Mouse (Mus musculus) macrophage (primary cell): ENCODE results near the gene Tdpoz1. TPM values are rescaled to one million over a fixed set of nuclear protein-coding genes. Genes with fewer than 3 reads are reported as not detected.
"Not testable (repeated sequence)": the region's sequence is repeated elsewhere in the genome, so short reads cannot be mapped to it uniquely, and the experiment has no call there.

Source experiments
- H3K27ac ChIP-seq: fragments of 350-480 bp; formaldehyde crosslinking; 2 replicates; pipeline ENCODE4 v1.9.0; 2021
- H3K36me3 ChIP-seq: fragments of 350-480 bp; formaldehyde crosslinking; 2 replicates; pipeline ENCODE4 v1.9.0; 2021; ENCODE audit errors: inconsistent target
- H3K4me3 ChIP-seq: fragments of 350-480 bp; formaldehyde crosslinking; 2 replicates; pipeline ENCODE4 v1.9.0; 2021; ENCODE audit errors: inconsistent target
- H3K79me2 ChIP-seq: fragments of 350-480 bp; formaldehyde crosslinking; 2 replicates; pipeline ENCODE4 v1.9.0; 2021; ENCODE audit errors: inconsistent target
- WGBS: methylation state at CpG from one replicate; pipeline ENCODE4 v1.1.7; 2026; ENCODE audit warnings: inconsistent platforms; ENCODE audit not compliant: missing documents; 5-methylcytosine and 5-hydroxymethylcytosine counted together
- polyA plus RNA-seq: library from polyadenylated mRNA; stranded (reverse); fragments of 250-400 nt; gene quantifications from 3 replicates; pipeline ENCODE4 v1.2.4, GENCODE M21; 2018; ENCODE audit warnings: inconsistent platforms
- total RNA-seq, 78 experiments: library from RNA; depleted of rRNA; stranded (reverse); fragments of 250-400 nt; gene quantifications; 1 replicate in 9 of 78; 2 replicates in 24 of 78; 3 replicates in 43 of 78; 4 replicates in 2 of 78; pipeline ENCODE4 v1.2.4; 2018; ENCODE audit warnings: inconsistent platforms in 56 of 78

The Tdpoz1 gene
- not detected for total RNA-seq (2018; cell fraction: chromatin; rRNA removed)
- total RNA-seq (2018; cell fraction: cytosol; rRNA removed): not detected
- total RNA-seq (2018; cell fraction: nucleus; rRNA removed): not detected
- polyA plus RNA-seq: not detected in 3 replicates

DNA sequence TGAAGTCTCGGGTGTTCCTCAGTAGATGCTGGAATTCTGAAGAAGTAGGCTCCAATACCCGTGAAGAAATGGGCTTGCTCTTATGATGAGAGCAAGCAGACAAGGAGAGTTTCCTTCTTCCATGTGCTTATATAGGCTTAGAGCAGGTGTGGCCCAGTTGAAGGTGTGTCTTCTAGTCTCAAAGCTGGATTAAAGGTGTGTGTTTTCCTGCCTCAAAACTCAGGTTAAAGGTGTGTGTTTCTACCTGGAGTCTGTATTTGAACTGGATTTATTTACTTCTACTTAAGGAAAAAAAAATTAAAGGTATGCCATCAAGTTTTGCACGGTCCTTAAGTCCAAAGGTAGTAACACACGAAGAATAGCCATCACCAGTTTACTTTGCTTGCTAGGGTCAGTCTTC, at the start of gene Tdpoz1:
TSS of gene Tdpoz1 (minus strand) at position 101 of the 400 bp plus-strand sequence.
- H3K36me3 ChIP-seq, H3K27ac ChIP-seq, H3K79me2 ChIP-seq, H3K4me3 ChIP-seq: not testable (repeated sequence)
- whole genome bisulfite sequencing: no CpG with 5 or more reads among the region's 4 CpGs

DNA sequence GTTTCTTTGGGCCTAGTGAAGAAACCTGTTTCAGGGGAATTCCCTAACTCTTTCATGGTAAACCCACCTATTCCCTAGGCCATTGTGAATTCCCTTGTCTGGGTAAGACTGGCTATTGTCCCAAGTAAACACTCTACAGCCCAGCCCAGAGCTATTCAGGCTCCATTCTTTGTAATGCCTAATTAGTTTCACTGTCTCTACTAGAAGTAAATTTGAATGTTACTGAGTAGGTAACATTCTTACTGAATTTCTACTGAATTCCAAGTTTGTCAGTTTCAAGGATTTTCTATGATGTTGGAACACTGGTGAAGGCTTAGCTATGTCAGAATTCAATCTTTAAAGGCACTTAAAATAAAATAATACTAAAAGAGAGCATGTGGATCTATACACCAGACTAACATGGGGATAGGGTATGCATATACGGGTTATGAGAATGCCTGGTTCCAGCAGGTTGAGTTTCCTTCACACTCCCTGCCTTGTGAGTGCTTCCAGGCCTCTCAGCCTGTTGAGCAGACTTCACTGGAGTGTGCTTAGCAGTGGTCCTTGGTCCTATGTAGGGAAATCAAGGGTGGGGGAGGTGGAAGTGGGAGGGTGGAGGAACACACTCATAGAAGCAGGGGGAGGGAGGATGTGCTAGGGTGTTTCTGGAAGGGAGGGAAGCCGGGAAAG, 33.0 kb upstream of the Tdpoz1 start:
- WGBS: 86% methylated on average over 1 of the region's 2 CpGs
- H3K27ac ChIP-seq, H3K79me2 ChIP-seq, H3K36me3 ChIP-seq, H3K4me3 ChIP-seq: not testable (repeated sequence)

DNA sequence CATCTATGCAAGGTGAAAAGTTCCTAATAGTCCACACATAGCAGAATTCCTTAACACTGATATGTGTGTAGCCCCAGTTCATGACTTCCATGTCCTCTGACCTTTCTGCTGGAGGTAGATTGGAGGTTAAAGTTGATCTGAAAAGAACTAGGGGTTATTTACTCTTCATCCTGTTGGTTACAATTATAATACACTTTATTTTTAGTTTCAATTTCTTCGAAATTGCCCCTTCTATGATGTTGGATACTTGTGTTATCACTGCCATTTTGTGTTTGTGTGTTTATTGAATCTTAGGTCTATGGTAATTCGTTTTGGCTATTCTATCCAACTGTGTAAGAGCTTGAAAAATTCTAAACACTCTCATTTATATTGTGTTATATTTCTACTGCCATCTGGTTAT, 16.9 kb upstream of the Tdpoz1 start, which contains the start of gene Gm37596:
TSS of gene Gm37596 (minus strand) at position 101 of the 400 bp plus-strand sequence.
- H3K4me3 ChIP-seq, H3K27ac ChIP-seq, H3K79me2 ChIP-seq, H3K36me3 ChIP-seq: not testable (repeated sequence)
- WGBS: no CpG with 5 or more reads among the region's 2 CpGs

DNA sequence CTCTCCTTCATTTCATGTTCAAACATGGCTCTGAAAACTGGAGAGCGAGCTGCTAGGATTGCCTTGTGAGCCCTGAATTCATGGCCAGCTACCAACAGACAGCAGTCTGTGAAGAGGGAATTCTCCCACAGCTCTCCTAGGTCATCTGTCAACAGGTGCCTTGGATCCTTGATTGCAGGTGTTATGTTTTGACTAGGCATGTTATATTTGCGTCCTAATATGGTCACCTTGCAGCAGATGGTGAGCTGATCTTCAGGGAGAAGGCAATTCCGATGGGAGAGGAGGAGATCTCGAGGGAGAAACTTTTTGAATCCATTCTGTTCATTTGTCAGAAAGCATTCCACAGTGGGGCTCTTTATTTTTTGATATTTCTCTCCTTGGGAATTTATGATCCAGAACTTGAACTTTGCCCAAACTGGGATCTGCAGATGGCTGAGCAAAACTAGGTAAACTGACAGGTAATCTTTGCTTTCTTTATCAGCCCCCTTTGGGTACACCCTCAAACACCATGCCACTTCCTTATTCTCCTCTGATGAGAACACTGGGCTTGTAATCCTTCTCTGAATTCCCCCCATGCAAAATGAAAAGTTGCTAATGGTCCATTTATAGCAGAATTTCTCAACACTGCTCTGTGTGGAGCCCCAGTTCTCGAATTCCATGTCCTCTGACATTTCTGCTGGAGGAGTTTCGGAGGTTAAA, 5.2 kb downstream of the Tdpoz1 start:
- WGBS: 73% methylated on average over 2 of the region's 6 CpGs
- H3K27ac ChIP-seq: not testable (repeated sequence)

DNA sequence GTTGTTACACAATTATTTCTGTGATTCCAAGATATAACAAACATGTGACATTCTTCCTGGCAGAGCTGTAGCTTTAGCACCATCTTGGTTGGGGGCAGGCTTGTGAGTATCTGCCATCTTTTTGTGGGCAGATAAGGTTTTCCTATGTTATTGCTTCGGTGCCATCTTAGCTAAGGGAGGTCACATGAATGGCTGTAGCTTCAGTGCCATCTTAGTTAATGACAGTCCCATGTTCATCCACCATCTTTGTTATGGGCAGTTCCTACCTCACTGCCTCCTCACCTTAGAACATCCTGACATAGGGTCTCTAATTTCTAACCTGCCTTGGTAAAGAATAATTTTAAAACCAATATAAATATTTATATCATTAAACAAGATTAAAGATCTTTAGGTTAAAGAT, 21.9 kb downstream of the Tdpoz1 start:
- H3K79me2 ChIP-seq: no peaks in the 10 kb centered on the region
- WGBS: 85% methylated on average over 1 of the region's 1 CpGs
- no peaks in the 10 kb centered on the region for H3K36me3 ChIP-seq

More for the DNA sequence above, 5.2 kb downstream of the Tdpoz1 start:
- not testable (repeated sequence) for H3K79me2 ChIP-seq, H3K36me3 ChIP-seq, H3K4me3 ChIP-seq

DNA sequence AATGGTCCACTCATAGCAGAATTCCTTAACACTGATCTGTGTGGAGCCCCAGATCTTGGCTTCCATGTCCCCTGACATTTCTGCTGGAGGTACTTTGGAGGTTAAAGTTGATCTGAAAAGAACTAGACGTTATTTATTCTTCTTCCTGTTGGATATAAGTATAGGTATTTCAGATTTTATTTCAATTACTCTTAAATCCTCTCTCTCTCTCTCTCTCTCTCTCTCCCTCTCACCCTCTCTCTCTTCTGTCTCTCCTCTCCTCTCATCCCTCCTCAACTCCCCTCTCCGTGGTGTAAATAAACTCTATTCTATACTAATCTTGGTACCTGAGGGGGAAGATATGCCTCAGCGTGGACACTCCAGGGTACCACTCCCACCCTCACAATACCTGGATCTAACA, 23.5 kb downstream of the Tdpoz1 start, which contains the start of gene Tdpoz2:
TSS of gene Tdpoz2 (minus strand) at position 101 of the 400 bp plus-strand sequence.
- WGBS: 90% methylated on average over 3 of the region's 3 CpGs
- Histone ChIP-seq H3K4me3 (no peak within 1 kb of the TSS), H3K36me3 (no peaks in the 10 kb centered on the region), H3K27ac (no peak within 1 kb of the TSS), H3K79me2 (no peaks in the 10 kb centered on the region)

More for the DNA sequence above, 21.9 kb downstream of the Tdpoz1 start:
- Histone ChIP-seq H3K27ac (no peak overlapping the region), H3K4me3 (no peak overlapping the region)

DNA sequence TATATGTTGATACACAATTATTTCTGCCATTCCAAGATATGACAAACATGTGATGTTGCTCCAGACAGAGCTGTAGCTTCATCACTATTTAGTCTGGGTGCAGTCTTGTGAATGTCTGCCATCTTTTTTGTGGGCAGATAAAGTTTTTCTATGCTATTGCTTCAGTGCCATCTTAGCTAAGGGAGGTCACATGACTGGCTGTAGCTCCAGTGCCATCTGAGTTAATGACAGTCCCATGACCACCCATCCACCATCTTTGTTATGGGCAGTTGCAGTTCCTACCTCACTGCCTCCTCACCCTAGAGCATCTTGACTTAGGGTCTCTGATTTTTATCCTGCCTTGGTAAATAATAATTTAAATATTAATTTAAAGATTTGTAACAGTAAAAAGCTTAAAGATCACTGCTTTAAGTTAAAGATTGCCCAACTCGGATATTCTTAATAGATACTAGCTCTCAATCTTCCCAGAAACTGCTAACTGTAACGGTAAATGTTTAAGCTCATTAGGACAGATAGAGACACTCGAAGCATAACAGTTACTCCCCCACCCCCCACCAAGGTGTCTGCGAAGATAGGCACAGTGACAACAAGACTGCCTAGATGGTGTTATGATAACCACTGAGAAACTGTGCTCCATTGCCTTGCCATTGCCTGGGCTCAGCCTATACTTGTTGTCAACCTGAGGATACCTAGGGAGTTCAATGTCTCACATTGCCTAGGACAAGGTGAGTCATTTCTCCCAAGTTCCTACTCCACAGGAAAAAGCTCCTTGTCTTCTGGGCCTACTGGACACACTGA, 45.0 kb downstream of the Tdpoz1 start:
- H3K27ac ChIP-seq, H3K4me3 ChIP-seq, H3K79me2 ChIP-seq, H3K36me3 ChIP-seq: not testable (repeated sequence)
- 98% methylated on average over 4 of the region's 4 CpGs for WGBS

Other genes starting within 250 kb of the Tdpoz1 start
- 0.03 to 0.06 TPM in 2 of 3 replicates, not detected in the other for gene Tchh, start 234.0 kb downstream of the Tdpoz1 start, polyA plus RNA-seq
- gene Tchhl1, start 207.6 kb downstream of the Tdpoz1 start, polyA plus RNA-seq: not detected in 3 replicates
- gene S100a11, start 155.8 kb downstream of the Tdpoz1 start, polyA plus RNA-seq: 323 to 542 TPM (median 466 TPM) in 3 replicates
- 266 to 423 TPM (median 285 TPM) in 3 replicates for gene S100a10, start 121.2 kb downstream of the Tdpoz1 start, polyA plus RNA-seq
- gene Tdpoz2, start 23.6 kb downstream of the Tdpoz1 start, polyA plus RNA-seq: not detected in 3 replicates
- not detected in 3 replicates for gene Gm37596, start 16.8 kb upstream of the Tdpoz1 start, polyA plus RNA-seq
- gene Gm5773, start 96.7 kb upstream of the Tdpoz1 start, polyA plus RNA-seq: not detected in 3 replicates
- not detected in 3 replicates for gene Tdpoz4, start 120.1 kb upstream of the Tdpoz1 start, polyA plus RNA-seq
- gene Tdpoz3, start 149.7 kb upstream of the Tdpoz1 start, polyA plus RNA-seq: not detected in 3 replicates